Mouse (Mus musculus) common myeloid progenitor, adult 5-6 weeks (primary cell): ENCODE measurements at regions not wholly inside any gene's neighbourhood (a gene's known extent, or its start where the extent isn't known, plus 50 kb on each side); places are given as distances from the start of the nearest gene placed in this dataset.

Experiments
- ATAC-seq: replicated peaks from 2 replicates; pipeline ENCODE4 v1.8.0; 2016; ENCODE audit warnings: low read depth, mild to moderate bottlenecking, moderate TSS enrichment, inconsistent platforms; ENCODE audit not compliant: poor library complexity, severe bottlenecking

DNA sequence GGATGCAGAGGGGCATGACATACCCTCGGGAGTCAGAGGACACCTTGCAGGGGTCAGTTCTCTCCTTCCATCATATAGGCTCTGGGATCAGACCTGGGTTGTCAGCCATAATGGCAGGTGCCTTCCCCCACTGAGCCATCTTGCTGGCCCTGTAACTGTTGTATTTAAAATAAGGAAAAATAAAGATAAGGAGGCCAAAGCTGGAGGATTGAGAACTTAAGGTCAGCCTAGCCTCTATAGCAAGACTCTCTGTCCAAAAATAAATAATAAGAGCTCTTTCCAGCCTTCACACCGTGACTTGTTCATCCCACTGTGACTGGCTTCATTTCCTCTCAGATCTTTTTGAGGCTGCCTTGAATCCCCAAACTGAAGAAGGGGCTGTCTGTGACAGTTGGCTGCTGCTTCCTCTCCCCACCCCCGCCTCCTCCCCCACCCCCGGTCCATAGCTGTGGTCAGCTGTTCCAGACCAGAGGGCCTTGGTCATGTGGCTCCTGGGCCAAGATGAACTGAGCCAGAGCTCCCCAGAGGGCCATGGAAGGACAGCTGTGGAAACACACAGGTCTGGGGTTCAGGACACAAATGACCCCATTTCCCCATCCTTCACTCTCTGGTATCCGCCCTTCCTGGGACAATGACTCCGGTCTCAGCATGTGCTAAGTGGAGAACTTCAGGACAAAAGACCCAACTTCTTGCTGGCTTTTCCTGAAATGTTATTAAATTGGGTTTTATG, 81.6 kb upstream of the Errfi1 start:
- ATAC-seq: no peak

DNA sequence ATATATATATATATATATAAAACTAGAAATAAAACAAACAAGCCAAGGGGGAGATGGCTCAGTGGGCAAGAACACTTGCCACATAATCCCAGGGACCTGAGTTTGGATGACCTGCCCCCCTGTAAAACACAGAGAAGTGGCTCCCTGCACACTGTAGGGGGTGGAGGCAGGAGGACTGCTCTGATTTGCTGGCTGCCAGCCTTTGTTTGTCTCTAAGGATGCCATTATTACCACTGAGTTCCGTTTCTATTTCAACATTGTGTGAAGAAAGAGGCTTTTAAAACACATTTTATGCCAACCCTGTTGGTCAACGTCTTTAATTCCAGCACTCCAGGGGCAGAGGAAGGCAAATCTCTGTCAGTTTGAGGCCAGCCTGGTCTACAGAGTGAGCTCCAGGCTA, 82.2 kb upstream of the Errfi1 start:
- ATAC-seq: no peak

DNA sequence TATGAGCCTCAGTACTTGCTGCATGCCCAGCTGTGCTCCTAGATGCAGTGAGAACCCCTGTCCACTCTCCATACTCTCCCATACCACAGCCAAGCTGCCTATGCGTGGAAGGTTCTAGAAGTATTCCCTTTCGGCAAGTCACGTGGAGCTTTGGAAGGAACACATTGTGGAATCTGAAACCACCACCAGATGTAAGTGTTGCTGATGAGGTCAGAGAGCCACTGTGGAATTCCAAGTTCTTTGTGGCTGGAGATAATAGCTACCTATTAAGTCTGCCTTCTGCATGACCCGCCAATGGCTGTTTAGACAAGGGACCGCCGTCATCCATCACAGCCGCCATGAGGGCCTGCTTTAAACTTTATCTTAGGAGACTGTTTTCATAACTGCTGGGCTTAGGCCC, 84.7 kb upstream of the Errfi1 start:
- no peak for ATAC-seq

DNA sequence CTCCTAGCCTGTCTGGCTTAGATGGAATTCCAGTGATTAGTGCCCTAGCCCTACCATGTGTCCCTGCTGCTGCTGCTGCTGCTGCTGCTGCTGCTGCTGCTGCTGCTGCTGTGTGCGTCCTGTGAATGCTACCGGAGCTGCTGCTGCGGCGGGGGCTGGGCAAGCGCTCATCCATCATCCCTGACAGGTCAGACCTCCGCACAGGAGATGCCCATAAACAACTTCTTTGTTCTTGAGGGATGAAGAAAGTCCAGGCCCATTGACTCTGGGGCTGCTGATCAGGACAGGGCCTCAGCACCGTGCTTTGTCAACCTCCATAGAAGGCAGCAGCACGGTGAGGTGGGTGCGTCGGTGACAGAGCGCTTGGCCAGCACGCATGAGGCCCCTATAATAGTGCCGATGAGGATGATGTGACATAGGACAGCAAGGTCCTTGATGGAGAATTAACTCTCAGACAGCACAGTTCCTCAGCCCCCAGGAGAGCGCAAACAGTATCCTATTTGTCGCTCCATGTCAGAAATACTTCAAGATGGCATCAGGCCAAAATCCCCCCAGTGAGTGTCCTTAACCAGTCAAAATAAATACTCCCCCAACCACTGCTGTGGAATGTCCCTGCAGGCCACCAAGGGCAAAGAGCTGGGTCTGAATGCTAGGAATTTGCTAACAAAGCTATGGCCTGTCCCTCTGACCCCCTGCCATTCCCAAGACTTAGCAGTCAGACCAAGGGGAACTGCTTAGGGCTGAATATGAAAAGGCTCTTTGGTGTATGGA, 95.1 kb upstream of the Errfi1 start:
- peak; percentile 54; the same call in 1 of the 2 replicates for ATAC-seq

DNA sequence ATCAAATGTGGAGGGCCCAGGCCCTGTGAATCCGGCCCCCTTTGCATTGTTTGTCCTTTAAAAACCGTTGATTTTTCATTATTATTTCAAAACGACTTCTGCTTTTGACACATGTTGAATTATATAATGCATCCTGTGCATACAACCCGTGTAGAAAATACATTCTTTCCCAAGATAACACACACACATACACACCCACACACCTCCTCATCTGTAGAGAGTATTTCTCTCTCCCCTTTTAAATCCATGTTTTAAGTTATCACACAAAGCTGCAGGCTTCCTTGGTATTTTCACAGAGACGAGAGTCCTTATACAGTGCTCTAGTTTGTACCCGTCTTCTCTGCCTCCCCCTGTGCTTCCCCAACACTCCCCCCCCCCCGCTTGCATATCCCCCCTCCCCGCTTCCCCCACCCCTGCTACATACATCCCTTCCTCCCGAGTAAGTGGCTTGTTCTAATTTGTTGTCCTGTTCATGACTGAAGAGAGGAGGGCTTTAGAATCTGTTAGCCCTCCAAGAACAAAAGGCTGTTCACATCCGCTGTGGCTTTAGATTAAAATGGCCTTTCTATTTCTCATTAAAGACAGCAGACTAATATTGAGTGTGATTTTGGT, 95.8 kb upstream of the Errfi1 start:
- ATAC-seq: peak; percentile 42; the same call in 1 of the 2 replicates

DNA sequence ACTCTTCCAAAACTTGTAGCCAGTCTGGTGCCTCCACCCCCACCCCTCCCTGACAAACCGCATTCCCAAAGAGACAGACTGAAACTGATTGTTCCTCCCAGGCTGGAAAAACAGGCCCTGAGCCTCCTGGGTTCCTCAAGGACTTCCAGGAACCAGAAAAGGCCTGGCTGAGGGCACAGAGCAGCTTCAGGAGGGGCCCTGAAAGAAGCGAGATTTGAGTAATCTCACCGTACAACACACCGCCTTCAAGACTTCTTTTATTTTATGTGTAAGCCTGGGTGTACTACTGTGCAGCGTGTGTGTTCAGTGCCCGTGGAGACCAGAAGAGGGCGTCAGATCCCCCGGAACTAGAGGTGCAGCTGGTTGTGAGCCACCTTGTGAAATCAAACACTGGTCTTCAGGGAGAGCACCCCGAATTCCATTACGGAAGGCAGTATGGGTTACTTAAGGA, 96.4 kb upstream of the Errfi1 start:
- ATAC-seq: 0 out of 2 replicates have a peak, but pooled peaks have one; percentile 29

DNA sequence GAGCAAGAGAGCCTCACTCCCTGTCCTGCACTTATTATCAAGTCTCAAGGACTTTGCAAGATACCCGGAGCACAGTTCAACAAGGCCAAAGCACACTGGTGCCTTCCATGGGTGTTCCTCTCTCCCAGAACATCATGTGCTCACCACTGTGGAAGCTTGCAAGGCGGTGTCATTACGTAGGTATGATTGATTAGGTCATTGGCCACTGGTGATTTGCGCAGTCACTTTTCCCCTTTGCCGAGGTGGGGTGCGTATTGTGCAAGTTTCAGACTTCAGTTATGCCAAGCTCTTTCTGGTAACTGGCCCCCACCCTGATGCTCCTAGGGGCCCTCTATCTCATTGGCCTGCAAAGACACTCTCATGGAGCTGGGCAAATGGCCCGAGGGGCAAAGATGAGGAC, 98.3 kb upstream of the Errfi1 start:
- ATAC-seq: no peak

DNA sequence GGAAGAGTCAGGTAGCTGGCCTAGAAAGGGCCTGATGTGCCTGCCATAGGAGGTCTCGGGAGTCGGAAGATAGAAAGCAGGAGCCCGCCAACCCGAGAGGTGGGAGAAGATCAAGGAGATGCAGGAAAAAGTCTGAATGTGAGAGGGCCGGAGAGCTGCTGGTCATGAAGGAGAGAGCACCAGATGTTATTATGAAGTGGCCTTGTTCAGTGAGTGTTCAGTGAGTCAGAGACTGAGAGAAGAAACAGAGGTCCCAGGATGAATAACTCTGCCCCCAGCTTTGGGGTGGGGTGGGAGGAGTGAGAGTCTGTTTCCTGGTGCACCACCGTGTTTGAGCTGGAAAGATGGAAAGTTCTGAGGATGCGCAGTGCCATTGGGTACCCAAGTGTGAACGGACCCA, 100.2 kb upstream of the Slc45a1 start:
- no peak for ATAC-seq

DNA sequence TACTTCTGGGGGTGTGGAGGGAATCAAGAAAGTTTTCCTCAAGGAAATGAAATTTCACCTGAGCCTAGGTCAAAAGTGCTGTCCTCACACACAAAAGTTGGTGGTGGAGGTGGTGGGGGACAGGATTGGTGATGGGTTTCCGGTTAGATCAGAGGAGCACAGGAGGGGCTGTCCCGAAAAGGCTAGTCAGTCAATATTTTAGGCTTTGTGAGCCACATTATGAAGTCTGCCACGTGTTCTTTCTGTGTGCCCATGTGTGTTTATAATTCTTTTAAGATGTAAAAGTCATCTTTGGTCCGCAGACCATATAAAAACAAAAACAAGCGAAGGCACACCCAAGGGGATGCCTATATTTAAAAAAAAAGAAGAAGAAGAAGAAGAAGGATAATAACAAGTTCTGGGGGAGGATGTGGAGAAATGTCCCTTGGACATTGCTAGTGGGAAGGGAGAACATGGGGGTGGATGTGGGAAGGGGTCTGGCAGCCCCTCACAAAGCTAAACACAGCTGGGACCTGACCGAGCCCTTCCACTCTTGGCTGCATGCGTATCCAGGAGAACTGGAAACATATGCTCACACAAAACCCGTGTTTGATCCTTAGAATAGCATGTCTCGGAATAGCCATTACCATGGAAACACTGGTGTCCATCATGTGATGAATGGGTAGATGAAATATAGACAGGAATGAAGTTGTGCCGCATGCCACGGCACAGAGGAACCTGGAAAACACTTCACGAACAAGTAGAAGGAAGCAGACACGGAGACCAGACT, 98.7 kb upstream of the Slc45a1 start:
- ATAC-seq: no peak

DNA sequence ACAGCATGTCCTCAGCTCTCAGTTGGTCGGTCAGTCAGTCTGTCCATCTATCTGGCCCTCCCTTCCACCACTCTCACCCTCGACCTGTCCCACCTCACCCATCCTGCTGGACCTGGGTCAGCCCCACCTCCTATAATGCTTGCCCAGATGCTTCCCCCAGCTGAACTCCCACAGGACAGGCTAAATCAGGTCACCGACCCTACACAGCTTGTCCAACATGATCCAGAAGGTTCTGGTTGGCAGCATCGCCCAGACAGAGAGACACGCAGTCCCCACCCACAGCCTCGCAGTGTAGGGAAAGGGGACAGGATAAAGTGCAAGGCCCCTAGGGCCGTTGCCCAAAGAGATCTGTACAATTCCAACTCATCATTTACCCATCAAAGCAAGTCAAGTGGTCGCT, 97.1 kb upstream of the Slc45a1 start:
- no peak for ATAC-seq

DNA sequence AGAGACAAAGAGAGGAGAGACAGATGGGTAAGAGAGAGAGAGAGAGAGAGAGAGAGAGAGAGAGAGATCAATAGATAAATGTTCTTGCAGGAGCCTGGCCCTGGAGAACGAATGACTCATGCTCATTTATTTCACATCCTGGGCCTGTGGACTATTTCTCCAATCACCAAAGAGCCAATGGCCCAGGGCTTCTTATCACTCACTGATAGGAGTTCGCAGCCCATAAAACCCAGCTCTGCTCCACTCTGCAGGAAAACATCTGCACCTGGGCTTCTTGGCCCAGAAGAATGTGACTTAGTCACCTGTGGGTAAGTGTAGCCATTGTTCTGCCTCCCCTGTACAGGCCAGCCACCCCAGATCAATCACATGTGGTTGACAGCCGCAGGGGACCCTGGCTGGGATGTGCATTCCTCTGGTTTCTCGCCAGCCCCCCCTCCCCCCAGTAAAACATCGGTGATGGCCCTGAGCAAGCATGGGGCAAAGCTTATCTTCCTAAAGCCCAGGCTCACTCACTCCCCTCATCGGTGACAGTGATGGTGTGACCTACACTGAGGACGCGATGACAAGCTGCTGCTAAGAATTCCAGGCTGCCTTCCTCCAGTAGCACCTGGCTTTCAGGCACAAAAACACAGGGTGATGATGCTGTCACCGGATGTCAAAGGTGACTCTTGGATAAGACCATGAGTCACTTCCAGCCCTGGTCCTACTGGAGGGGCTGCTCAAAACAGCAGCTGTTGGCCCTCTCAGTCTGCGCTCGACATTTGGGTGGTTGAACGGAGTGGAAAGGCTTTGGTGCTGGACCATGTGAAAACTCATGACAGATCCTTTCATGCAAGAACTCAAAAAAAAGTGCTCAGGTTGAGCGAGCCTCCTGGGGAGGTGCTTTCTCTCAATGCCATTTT, 96.4 kb upstream of the Slc45a1 start:
- no peak for ATAC-seq

DNA sequence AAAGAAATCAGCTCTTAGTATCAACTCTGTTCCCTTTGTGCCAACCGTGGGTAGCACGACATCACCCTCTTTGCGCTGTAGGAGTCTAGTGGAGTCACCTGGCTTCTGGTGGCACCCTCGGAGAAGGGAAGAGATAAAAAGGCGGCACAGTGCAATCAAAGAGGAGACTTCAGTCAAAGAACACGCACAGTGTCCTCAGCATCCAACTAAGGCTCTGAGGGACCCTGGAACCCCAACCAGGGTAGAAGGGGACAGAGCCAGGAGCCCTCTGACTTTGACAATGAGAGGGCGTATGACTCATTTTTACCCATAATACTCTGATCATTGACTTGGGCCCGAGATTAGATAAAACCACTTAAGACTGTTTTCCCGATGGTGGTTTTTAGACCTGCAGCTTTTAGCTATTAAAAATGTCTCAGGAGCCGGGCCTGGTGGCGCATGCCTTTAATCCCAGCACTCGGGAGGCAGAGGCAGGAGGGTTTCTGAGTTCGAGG, 94.5 kb upstream of the Slc45a1 start:
- no peak; the same call in 1 of the 2 replicates for ATAC-seq

DNA sequence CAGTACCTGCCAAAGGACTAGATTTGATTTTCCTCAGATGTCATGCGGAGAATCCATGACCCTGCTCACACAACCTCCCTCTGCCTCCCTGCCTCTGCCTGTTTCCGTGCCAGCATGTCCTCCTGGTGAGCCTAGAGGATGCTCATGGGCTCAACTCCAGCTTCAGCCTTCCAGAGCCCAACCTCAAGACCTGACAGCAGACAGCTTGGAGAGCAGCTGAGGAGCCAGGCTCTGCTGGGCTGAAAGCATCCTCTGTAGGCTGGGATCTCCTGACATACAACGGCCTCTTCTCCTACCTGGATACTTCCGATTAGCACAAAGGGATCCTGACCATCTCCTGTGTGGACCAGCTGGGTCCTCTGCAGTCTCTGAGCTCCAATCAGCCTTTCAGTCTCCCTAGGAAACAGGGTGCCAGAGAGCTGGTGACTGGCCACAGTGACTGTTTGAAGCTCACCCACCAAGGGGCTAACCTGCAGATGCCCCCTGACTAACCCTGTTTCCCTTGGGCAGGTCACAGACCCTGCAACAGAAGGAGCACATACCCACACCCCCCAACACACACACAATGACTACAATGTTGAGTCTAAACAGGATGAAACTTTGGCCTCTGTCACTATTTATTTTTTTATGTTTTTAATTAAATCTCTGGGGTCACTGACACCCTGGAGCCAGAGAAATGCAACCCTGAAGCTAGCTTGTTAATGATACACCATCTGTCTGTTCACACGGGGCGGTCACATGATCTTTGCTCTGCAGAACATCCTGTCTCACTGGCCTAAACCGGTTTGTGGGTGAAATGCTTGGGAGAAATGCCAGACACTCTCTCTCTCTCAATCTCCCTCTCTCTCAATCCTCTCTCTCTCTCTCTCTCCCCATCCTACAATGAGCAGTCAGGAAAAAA, 93.8 kb upstream of the Slc45a1 start:
- ATAC-seq: peak; percentile 78

DNA sequence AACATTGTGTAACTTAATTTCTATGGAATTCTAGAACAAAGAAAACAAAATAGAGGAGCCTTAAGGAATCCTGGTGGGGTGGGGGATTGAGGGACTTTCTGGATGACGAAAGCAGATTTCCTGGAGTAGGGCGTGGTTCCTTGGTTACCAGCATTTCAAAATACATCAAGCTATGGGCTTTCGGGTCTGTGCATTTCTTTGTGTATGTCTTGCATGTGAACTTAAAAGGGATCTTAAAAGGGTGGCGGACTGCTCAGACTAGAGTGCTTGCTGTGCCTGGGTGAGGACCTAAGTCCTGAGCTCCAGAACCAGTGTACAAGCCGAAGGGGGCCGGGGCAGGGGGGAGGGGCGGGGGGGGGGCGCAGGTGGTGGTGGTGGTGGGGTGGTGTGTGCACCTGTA, 91.5 kb upstream of the Slc45a1 start:
- no peak for ATAC-seq

DNA sequence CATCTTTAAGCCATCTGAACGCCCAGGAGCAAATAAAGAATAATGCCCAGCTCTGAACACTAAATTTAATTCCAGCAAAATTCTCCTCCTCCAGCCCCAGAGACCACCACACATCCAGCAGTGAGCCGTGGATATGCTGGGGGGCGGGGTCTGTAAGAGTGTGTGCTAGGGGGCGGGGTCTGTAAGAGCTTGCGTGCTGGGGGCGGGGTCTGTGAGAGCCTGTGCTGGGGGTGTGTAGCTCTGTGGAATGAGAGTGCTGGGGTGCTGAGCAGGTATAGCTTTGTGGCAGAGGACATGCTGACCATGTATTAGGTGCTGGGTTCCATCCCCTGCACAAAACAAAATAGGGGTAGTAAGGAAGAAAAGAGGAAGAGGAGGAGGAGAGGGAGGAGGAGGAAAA, 91.1 kb upstream of the Slc45a1 start:
- peak; percentile 58 for ATAC-seq

DNA sequence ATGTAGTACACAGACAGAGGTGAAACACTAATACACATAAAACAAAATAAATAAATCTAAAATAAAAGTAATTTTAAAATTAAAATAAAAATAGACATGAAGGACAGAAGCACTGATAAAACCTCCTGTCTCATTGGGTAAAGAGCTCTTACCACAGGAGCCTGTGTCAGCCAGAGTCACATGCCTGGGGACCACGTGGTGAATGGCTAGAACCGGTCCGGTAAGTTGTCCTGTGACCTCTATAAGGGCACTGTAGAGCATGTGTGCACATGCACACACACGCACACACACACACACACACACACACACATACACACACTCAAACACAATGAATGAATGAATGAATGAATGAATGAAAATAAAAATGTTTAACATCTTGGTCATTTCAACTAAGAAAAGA, 89.8 kb upstream of the Slc45a1 start:
- no peak for ATAC-seq

DNA sequence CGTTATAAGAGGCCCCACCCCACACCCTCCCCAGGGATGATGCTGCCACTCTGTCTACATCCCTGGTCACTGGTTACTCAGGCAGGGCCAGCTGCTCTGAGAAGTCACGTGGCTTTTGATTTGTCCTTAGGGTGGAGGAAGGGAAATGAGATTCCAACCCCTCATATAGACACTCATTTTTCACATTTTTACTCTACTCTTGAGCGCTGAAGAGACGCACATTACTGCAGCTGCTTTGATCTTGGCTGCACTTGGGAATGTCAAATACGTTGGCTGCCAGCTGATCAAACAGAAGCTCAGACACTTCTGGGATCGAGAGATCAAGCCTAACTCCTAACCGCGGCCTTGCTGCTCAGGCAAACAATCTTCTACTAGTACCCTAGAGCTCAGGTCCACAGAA, 88.2 kb upstream of the Slc45a1 start:
- ATAC-seq: no peak

DNA sequence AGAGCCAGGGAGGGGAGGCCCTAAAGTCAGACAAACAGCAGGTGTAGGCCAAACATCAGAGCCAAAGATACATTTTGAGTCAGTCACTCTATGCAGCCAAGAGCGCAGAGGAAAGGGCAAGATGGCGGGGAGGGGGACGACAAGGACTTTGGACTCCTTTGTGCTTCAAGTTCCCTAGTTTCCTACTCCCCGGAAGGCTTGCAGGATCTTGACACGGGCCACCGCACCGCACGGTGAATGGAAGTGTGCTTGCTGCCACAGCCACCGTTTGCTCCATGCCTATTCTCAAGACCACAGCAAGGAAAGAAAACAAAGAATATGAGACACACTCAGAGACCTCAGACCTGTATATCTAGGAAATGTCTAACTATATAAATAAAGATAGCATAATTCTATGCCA, 86.8 kb upstream of the Slc45a1 start:
- no peak for ATAC-seq
